Mouse (Mus musculus) C2C12 (cell line): ENCODE results near the gene Shpk. TPM values are rescaled to one million over a fixed set of nuclear protein-coding genes. Genes with fewer than 3 reads are reported as not detected.
A peak's percentile ranks its signal among the peaks of the same experiment; 100 is the strongest.

Source experiments
- H3K27me3 ChIP-seq: one replicate; pipeline ENCODE4 v1.6.1; 2011; ENCODE audit not compliant: control insufficient read depth, insufficient read depth, insufficient read length
- H3K36me3 ChIP-seq: one replicate; pipeline ENCODE4 v1.6.1; 2011; ENCODE audit not compliant: control insufficient read depth, insufficient read depth
- H3K4me3 ChIP-seq: one replicate; pipeline ENCODE4 v1.5.1; 2011; ENCODE audit warnings: mild to moderate bottlenecking, control low read depth; ENCODE audit not compliant: poor library complexity, insufficient read depth, severe bottlenecking
- H3K79me2 ChIP-seq: one replicate; pipeline ENCODE4 v1.6.1; 2011; ENCODE audit not compliant: control insufficient read depth, insufficient read depth
- H3K79me3 ChIP-seq: one replicate; pipeline ENCODE4 v1.6.1; 2011; ENCODE audit warnings: low read depth, control low read depth
- H3ac ChIP-seq: one replicate; pipeline ENCODE3; 2011; ENCODE audit warnings: low read depth; ENCODE audit not compliant: control insufficient read depth, insufficient read length
- CEBPB ChIP-seq: IDR thresholded peaks from one replicate; pipeline ENCODE4 v1.6.1; 2011; ENCODE audit warnings: low read depth, mild to moderate bottlenecking, control low read depth, moderate library complexity
- CTCF ChIP-seq: IDR thresholded peaks from one replicate; pipeline ENCODE4 v1.5.1; 2011; ENCODE audit not compliant: control insufficient read depth, insufficient read depth, insufficient read length
- FOSL1 ChIP-seq: IDR thresholded peaks from one replicate; pipeline ENCODE4 v1.8.0; 2011; ENCODE audit warnings: mild to moderate bottlenecking, low read length; ENCODE audit not compliant: poor library complexity, insufficient read depth, severe bottlenecking
- MAX ChIP-seq: IDR thresholded peaks from one replicate; pipeline ENCODE4 v1.6.1; 2011; ENCODE audit warnings: mild to moderate bottlenecking, control low read depth
- MYOD1 ChIP-seq: IDR thresholded peaks from one replicate; pipeline ENCODE4 v1.6.1; 2011; ENCODE audit warnings: low read depth; ENCODE audit not compliant: control insufficient read depth, insufficient read length
- MYOG ChIP-seq: IDR thresholded peaks from one replicate; pipeline ENCODE4 v1.6.1; 2011; ENCODE audit not compliant: control insufficient read depth, insufficient read length; ENCODE audit errors: extremely low read depth
- USF1 ChIP-seq: IDR thresholded peaks from one replicate; pipeline ENCODE4 v1.6.1; 2011; ENCODE audit warnings: low read depth, mild to moderate bottlenecking, control low read depth, moderate library complexity
- polyA plus RNA-seq: library from polyadenylated mRNA; unstranded; fragments of >200 nt; fragmentation: generic; extraction: Trizol; gene quantifications from one replicate; pipeline ENCODE4 v1.2.1, GENCODE M21; 2012; ENCODE audit warnings: missing spikeins

The Shpk gene
- polyA plus RNA-seq, 1 experiment: 0.28 TPM

- no peak overlapping the region for H3ac ChIP-seq
- no peaks in the 10 kb centered on the region for H3K27me3 ChIP-seq
- H3K36me3 ChIP-seq: no peaks in the 10 kb centered on the region
- TF ChIP-seq CEBPB (no peak), MYOD1 (no peak), MAX (no peak)
- H3K79me3 ChIP-seq: no peaks in the 10 kb centered on the region
- H3K79me2 ChIP-seq: no peaks in the 10 kb centered on the region
- no peak overlapping the region for H3K4me3 ChIP-seq
Observed at GRCm38 (mm10) chr11:73194444-73194843, 4.8 kb upstream of the Shpk start.

- Histone ChIP-seq H3K79me2 (no peaks in the 10 kb centered on the region), H3K4me3 (peak overlapping the region; percentile 48), H3K27me3 (no peaks in the 10 kb centered on the region), H3ac (no peak overlapping the region), H3K79me3 (no peaks in the 10 kb centered on the region), H3K36me3 (no peaks in the 10 kb centered on the region)
- TF ChIP-seq MAX (no peak), USF1 (no peak), CEBPB (no peak), FOSL1 (no peak), MYOG (no peak), MYOD1 (no peak), CTCF (no peak)
Observed at GRCm38 (mm10) chr11:73198190-73198589, 1.1 kb upstream of the Shpk start.

DNA sequence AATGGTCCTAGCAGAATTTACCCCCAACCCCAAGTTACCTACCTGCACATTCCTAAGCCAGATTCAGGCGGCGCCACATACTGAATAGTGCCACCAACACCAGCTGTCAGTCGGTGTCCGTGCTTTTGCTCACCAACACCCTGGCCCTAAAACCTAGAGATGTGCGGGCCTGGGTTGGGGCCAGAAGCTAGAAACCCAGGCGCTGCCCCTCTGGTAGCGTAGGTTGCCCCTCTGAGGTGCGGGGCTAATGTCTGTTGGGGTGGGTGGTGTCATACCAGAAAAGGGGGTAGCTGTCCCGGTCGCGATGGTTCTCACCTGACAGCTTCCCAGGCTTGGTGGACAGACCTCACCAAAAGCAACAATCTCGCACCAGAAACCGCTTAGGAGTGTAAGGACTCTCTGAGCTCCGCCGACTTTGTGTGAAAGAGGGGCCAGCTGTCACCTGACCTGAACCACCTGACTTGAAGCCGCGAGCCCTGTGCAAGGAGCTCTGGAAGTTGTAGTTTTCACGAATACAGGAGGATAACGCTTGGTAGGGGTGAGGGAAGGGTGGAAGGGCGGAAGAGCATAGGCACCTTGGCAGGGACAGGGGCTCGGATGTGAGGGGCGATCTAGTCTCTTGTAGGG lies 544 bp upstream of the Shpk start, which contains the start of gene Ctns:
TSS of gene Ctns (minus strand) at position 440 of the 627 bp plus-strand sequence.
- TF ChIP-seq MYOD1: no peak
- no peak for TF ChIP-seq MAX
- TF ChIP-seq MYOG: no peak
- no peak for TF ChIP-seq CTCF
- no peak for TF ChIP-seq CEBPB
- peak; percentile 91 for TF ChIP-seq USF1
- Histone ChIP-seq H3K36me3 (no peaks in the 10 kb centered on the region), H3ac (peak within 1 kb of the TSS; percentile 79), H3K27me3 (no peaks in the 10 kb centered on the region), H3K4me3 (peak within 1 kb of the TSS; percentile 48), H3K79me3 (no peaks in the 10 kb centered on the region), H3K79me2 (no peaks in the 10 kb centered on the region)

DNA sequence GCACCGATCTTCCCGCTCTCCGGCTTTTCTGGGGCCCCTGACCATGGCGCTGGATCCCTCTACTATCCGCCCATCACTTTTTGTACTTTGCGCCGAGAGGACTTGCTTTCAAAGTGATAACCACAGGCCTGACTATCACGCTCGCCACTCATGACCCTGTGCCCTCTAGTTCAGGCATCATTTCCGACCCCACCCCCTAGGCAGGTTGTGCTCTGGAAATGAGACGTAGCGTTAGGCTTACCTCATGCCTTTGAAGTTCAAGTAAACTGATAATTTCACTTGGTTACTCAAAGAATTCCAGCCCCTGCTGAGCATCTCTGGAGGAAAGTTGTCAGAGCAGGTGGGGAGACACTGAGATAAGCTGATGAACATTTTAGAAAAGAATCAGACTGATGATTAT lies 619 bp downstream of the Shpk start:
- no peaks in the 10 kb centered on the region for H3K27me3 ChIP-seq
- no peaks in the 10 kb centered on the region for H3K36me3 ChIP-seq
- peak overlapping the region; percentile 48 for H3K4me3 ChIP-seq
- no peak overlapping the region for H3ac ChIP-seq
- TF ChIP-seq CEBPB: no peak
- no peak for TF ChIP-seq CTCF
- no peak for TF ChIP-seq USF1
- TF ChIP-seq MAX: no peak
- no peak for TF ChIP-seq MYOG
- no peak for TF ChIP-seq FOSL1
- TF ChIP-seq MYOD1: no peak
- H3K79me2 ChIP-seq: no peaks in the 10 kb centered on the region
- no peaks in the 10 kb centered on the region for H3K79me3 ChIP-seq

DNA sequence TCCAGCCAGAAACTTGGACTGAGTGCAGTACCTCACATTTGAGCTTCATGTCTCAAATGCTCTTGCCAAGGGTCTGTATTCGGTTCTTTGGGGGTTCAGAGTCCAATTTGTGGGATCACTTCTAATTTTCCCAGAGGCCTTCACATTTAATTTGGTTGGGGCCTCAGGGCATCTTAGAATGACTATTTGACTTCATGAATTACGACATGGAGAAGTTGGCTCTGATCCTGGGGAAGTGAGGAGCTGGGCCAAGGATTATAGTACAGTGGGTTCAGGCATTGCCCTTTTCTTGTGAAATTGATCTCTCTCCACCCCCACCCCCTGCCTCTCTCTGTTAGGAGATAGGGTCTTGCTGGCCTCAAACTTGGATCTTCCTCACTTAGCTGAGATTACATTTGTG lies 1.8 kb downstream of the Shpk start:
- TF ChIP-seq MYOG: no peak
- no peak for TF ChIP-seq CTCF
- TF ChIP-seq CEBPB: no peak
- TF ChIP-seq FOSL1: no peak
- TF ChIP-seq MAX: no peak
- TF ChIP-seq USF1: no peak
- TF ChIP-seq MYOD1: no peak
- H3ac ChIP-seq: no peak overlapping the region
- H3K79me2 ChIP-seq: no peaks in the 10 kb centered on the region
- H3K36me3 ChIP-seq: no peaks in the 10 kb centered on the region
- H3K79me3 ChIP-seq: no peaks in the 10 kb centered on the region
- no peaks in the 10 kb centered on the region for H3K27me3 ChIP-seq
- no peak overlapping the region for H3K4me3 ChIP-seq

GRCm38 (mm10) chr11:73201597-73201996 lies 2.3 kb downstream of the Shpk start:
- no peaks in the 10 kb centered on the region for H3K79me3 ChIP-seq
- no peak for TF ChIP-seq MYOD1
- H3K79me2 ChIP-seq: no peaks in the 10 kb centered on the region
- H3ac ChIP-seq: no peak overlapping the region
- no peaks in the 10 kb centered on the region for H3K27me3 ChIP-seq
- no peaks in the 10 kb centered on the region for H3K36me3 ChIP-seq
- H3K4me3 ChIP-seq: no peak overlapping the region
